Mouse (Mus musculus) right cerebral cortex, adult 2 months (tissue): Measurements from ENCODE around the gene Clic3.

Experiments
- DNase-seq, 2 experiments: peaks; one replicate each; pipeline ENCODE4 v3.0.0; 2021 to 2022; ENCODE audit warnings: low spot score in 2 of 2

Clic3 gene

DNA sequence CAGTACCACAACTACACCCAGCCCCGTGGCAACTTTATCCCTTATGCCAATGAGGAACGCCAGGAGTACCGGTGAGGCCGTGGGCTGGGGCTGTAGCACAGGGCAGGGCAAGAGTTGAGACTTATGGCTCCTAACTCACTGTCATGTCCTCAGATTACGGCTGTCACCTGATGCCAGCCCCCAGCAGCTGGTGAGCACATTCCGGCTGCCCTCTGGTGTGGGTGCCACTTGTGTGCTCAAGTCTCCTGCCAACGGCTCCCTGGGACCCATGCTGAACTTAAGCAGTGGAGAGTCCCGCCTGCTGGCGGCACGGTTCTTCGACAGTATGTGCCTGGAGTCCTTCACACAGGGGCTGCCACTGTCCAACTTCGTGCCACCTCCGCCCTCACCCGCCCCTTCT lies 14.0 kb upstream of the Clic3 start:
- DNase-seq = no peak

GRCm38 (mm10) chr2:25450853-25451647 lies 5.6 kb upstream of the Clic3 start:
- no peak for DNase-seq

DNA sequence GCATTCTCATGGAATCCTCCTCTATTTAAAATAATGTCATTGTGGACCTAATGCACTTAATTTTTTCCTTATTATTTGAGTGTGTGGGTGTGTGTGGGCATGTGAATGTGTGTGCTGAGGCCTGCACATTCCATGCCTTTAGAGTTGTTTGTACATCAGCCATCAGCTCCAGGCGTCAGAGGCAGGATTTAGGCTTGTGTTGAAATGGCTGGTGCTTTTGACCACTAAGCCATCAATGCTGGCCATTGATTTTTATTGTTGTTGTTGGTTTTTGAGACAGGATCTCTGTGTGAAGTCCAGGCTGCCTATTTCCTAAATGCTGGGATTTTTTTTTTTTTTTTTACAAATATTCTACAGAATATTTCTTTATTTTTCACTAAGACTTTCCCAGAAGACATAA lies 3.7 kb upstream of the Clic3 start:
- no peak for DNase-seq

DNA sequence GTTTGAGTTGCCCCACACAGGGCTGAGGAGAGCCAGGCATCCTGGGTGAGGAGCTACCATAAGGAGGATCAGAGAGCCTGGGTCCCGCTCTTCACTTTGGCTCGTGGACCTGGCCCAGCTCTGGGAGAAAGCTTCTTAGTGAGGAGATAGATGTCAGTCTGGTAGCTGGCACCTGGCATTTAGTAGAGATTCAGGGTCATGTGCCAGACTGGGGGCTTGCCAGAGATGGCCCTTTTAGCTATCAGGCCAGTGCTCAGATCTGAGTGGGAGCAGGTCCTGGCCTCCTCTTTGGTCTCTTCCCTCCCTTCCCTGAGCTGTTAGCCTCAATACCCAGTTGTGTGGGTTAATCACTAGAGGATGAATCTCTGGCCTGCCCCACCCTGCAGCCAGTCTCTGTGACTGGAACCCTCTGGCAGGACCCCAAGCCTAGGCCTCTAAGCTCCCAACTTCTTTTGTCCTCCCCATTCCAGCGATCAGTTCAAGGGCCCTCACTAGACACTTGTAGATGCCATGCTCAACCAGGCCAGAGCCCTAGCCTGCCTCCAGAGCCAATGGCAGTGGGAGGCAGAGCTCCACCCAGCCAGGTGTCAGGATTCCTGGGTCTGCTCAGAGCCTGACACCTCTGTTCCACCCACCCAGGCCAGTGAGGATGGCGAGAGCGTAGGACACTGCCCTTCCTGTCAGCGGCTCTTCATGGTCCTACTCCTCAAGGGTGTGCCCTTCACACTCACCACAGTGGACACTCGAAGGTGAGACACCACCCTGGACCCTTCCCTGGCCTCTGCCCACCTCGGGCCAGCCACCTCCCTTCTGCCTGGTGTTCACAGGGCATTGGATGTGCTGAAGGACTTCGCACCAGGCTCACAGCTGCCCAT lies 621 bp downstream of the Clic3 start:
- DNase-seq = no peak

GRCm38 (mm10) chr2:25458911-25459310 lies 2.3 kb downstream of the Clic3 start:
- DNase-seq = no peak

DNA sequence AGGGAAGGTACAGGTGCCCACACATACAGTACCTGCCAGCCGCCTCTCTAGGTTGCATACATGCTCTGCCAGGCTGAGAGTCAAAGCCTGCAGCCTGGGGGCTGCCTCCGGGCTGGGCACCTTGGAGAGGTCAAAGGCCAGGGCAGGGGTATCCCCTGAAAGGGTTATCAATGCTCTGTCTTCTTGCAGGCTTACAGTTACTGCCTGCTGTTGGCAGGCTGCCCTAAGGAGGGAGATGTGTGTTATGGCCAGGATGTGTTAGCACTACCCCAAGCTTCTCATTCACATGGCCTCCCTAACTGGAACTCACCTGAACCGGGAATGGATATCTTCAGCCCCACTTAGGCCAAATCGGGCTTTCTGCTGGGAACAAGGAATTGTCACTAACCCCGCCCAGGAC lies 3.5 kb downstream of the Clic3 start:
- peak; percentile 29 to 33 for DNase-seq

DNA sequence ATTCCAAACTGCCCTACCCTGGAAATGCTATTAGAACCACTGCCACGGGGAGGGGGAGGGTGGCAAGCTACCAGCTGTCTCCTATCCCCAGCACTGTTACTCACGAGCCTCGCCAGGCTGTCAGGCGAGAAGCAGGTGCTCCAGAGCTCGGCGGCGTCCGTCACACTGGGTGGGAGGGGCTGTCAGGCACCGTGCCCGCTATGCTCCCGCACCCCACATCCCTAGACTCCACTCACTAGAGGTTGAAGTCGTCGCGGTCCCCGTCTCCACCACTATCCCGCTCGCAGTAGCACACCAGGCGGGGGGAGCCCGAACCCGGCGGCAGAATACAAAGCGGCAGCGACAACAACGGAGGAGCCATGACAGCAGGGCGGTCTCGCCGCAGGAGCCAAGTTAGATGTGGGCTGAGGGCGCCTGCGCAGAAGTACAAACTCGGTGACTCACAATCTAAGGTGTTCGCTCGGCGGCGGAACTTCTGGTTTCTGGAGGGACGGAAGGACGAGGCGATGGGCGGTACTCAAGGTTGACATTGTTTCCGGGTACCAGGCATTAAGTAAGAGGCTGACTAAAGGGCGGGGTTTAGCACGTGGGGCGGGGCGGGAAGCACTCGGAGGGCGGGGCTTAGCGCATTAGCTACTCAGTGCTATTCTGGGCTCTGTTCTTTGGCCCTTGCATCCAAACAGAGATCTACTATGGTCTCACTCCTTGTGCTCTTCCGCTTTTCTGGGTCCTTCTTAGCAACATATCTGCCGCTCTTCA lies 4.1 kb downstream of the Clic3 start, which contains the start of gene Paxx:
Gene Paxx (minus strand): TSS at position 544 of the 759 bp plus-strand sequence.
- peak; percentile 95 to 96 for DNase-seq

DNA sequence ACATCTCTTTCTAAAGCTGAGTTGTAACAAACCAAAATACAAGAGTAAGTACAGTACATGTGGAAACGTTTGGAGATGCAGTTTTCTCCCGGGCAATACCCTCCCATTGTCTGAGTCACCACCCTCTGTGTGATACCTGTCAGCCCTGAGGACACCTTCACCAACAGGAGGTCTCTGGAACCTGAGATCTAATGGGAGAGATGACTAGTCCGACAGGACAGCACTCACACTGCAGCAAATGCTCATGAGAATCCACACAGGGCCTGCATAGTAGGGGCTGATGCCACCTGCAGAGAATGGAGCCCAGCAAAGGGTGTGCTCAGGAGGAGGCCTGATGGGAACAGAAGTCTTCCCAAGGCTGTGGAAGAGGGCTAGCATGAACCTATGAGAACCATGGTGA lies 4.8 kb downstream of the Clic3 start:
- no peak for DNase-seq

DNA sequence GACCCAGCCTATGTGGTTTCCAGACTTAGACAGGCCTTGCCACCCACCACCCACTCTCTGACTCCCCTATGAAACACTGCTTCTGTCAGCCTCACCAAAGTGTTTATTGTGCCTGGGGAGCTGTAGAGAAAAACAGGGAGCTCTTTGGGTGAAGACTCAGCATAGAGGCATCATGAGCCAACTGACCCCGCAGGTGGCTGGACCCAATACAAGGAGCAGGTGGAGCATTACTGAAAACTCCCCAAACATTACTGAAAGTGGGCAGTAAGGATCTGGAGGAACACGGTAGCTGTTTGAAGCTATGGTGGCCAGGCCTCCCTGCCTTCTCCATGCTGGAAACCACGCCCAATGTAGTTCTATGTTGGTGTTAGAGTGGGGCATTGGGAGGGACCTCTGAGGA lies 7.0 kb downstream of the Clic3 start:
- no peak for DNase-seq

DNA sequence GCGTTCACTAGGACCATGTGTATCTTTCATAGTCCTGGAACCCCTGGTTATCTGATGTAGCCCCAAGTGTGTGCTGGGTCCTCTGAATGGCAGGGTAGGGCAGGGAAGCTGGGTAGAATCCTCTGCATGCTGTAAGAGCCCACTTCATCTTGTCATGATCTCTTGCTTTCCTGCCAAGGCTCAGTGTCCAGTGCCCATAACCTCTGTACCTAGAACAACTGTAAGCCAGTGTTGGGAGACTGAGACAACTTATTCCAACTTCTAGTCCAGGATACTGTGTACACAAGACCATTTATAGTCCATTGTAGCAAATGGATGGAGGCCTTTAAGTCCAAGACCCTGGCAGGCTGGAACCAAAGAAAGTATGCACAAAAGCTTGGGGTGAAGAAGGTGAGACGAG lies 8.6 kb downstream of the Clic3 start:
- no peak for DNase-seq

- DNase-seq = no peak
Measured at GRCm38 (mm10) chr2:25465816-25466635, 9.4 kb downstream of the Clic3 start.

DNA sequence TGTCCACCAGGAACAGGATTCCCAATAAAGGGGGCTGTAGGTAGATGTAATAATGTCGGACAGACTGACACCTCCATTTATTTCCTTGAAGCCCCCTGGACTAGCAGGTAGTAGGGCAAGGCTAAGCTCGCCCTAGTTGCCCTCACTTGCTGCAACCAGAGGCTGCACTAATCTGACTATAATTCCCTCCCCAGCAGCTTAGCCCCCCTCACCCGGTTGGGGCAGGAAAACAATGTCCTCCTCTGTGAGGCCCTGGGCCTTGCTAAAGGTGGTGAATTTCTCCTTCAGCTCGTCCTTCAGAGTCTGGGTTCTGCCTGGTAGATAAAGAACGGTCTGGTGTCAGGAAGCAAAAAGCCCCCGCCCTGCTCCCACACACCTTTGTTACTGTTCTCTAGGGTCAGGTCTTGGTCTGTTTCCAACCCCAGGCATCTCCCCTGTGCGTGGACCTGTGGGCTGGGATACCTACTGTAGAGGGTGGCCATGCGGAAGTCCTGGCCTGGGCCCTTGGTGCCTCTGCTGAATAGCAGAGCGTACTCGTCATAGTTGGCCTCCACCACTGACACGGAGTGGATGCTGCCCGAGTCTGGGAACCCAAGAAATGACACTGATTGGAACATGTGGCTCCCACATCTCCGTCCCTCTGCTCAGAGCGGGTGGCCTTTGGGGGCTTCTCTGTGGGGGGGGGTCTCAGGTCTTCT lies 11.1 kb downstream of the Clic3 start:
- no peak for DNase-seq

GRCm38 (mm10) chr2:25468962-25469915 lies 12.6 kb downstream of the Clic3 start:
- peak in 1 of 2 experiments; percentile 28 for DNase-seq

DNA sequence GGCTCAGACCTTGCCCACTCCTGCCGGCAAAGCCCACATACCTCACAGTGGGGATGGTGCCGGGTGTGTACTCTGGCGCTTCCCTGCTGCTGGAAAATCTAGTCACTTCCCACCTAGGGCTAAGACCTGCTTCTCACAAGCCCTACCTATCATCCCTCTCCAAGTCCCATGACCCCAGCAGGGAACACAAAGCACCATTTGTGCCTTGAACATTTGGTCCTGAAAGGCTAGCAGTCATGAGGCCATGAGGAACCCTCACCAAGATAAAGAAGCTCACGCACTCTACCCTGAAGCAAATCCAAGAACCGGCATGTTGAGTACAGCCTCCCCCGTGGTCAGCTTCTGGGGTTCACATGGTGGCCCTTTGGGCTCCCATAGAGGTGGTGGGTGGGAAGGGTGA lies 13.3 kb downstream of the Clic3 start, which contains the start of gene Ptgds:
Gene Ptgds (minus strand): TSS at position 78 of the 400 bp plus-strand sequence.
- no peak for DNase-seq

GRCm38 (mm10) chr2:25472550-25472949 lies 15.9 kb downstream of the Clic3 start:
- DNase-seq = no peak

GRCm38 (mm10) chr2:25477541-25477940 lies 20.9 kb downstream of the Clic3 start:
- no peak for DNase-seq

DNA sequence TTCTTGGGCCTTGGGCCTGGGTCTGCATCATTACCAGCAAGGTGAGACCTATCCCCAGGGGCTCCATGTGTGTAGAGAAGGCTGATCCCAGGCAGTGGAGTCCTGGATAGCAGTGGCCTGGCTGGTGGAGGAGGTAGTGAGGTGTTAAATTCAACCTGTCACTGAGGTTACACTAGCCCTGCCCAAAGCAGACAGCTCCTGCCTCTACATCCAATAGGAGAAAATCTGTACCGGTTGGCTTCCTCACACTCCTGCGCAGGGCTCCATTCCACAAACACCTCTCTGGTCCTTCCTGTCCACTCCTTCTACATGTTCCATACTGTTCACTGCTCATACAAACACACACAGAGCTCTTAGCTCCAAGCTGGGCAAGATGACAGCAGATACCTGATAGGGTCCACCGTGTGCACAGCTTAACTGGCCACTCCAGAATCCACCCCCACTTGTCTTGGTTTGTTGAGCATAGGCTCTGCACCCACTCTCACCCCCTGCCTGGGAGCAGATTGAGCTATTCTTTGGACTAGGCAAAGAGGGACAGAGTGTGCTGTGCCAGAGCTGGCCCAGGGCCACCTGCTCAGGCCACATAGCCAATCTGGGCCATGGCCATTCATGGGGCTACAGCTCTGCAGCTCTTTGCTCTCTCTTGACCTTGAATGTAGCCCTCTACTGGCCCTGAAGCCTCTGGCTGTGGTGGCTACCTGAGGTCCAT lies 21.5 kb downstream of the Clic3 start:
- DNase-seq = peak in 1 of 2 experiments; percentile 50

GRCm38 (mm10) chr2:25479551-25480311 lies 23.1 kb downstream of the Clic3 start:
- DNase-seq = no peak
